21 mouse cellular contexts compared by ENCODE assay signal in genomic region chr11:7198481-7199256, GRCm38 (mm10). TPM values are rescaled to one million over a fixed set of nuclear protein-coding genes. Genes with fewer than 3 reads are reported as not detected.
DNase-seq lines count a peak whose midpoint lies in the region; ATAC-seq lines count a peak whose summit lies in the region.
"Had no signal": no experiment of that assay in that cellular context is flagged by ENCODE, and none has a peak within 500 bp of the region (broad histone marks: within the 10 kb centered on the region; RNA-seq: fewer than 3 reads in every experiment).

No protein-coding gene starts in this region.

- H3K9ac ChIP-seq in heart, embryonic 16.5 days (ENCODE audit: low read length), result no peak overlapping the region
- no peak overlapping the region for H3K9ac ChIP-seq in limb, embryonic 13.5 days
- 0 out of 2 replicates have a peak overlapping the region, but pooled peaks have one; percentile 16 for H3K9ac ChIP-seq in liver, embryonic 11.5 days (ENCODE audit: low read depth, low read length)
- H3K9ac ChIP-seq in liver, embryonic 12.5 days, result 0 out of 2 replicates have a peak overlapping the region, but pooled peaks have one; percentile 56
- H3K9ac ChIP-seq: embryonic facial prominence, embryonic 15.5 days; forebrain, postnatal 0 days had no signal

- H3K9me3 ChIP-seq in heart, embryonic 16.5 days (replicated peaks; ENCODE audit: control insufficient read depth, low read length), result no peaks in the 10 kb centered on the region; the same call in 1 of the 2 replicates
- no peaks in the 10 kb centered on the region for H3K9me3 ChIP-seq in limb, embryonic 13.5 days
- no peaks in the 10 kb centered on the region for H3K9me3 ChIP-seq in limb, embryonic 10.5 days (replicated peaks)
- peaks cover 4% of the 10 kb centered on the region; the same call in 1 of the 2 replicates for H3K9me3 ChIP-seq in liver, embryonic 11.5 days (ENCODE audit: control insufficient read depth, low read length)
- no peaks in the 10 kb centered on the region; the same call in 1 of the 2 replicates for H3K9me3 ChIP-seq in liver, embryonic 12.5 days (replicated peaks)

- no peaks in the 10 kb centered on the region for H3K27me3 ChIP-seq in heart, embryonic 16.5 days (ENCODE audit: control insufficient read depth, insufficient read depth, low read length)
- no peaks in the 10 kb centered on the region for H3K27me3 ChIP-seq in limb, embryonic 13.5 days
- H3K27me3 ChIP-seq in limb, embryonic 10.5 days (ENCODE audit: low read depth, poor library complexity, severe bottlenecking), result no peaks in the 10 kb centered on the region
- H3K27me3 ChIP-seq in liver, embryonic 11.5 days (replicated peaks; ENCODE audit: control insufficient read depth, insufficient read depth, low read length), result no peaks in the 10 kb centered on the region
- no peaks in the 10 kb centered on the region for H3K27me3 ChIP-seq in liver, embryonic 12.5 days (replicated peaks)
- H3K27me3 ChIP-seq: embryonic facial prominence, embryonic 15.5 days; megakaryocyte, embryonic 14.5 days had no signal

- H3K27ac ChIP-seq in heart, embryonic 16.5 days (ENCODE audit: low read length), result peak overlapping the region; percentile 32; the same call in 1 of the 2 replicates
- peak overlapping the region; percentile 52; the same call in 1 of the 2 replicates for H3K27ac ChIP-seq in limb, embryonic 13.5 days
- no peak overlapping the region for H3K27ac ChIP-seq in limb, embryonic 10.5 days
- H3K27ac ChIP-seq in liver, embryonic 11.5 days (ENCODE audit: low read depth, low read length), result peak overlapping the region; percentile 8; the same call in 1 of the 2 replicates
- no peak overlapping the region; the same call in 1 of the 2 replicates for H3K27ac ChIP-seq in liver, embryonic 12.5 days
- H3K27ac ChIP-seq: embryonic facial prominence, embryonic 15.5 days; gastrocnemius, adult 2 months had no signal

- H3K4me1 ChIP-seq in heart, embryonic 16.5 days (ENCODE audit: control insufficient read depth, insufficient read depth, low read length), result no peaks in the 10 kb centered on the region
- no peaks in the 10 kb centered on the region for H3K4me1 ChIP-seq in limb, embryonic 13.5 days
- H3K4me1 ChIP-seq in limb, embryonic 10.5 days, result 0 out of 2 replicates have a peak, but pooled peaks cover 8% of the 10 kb centered on the region
- no peaks in the 10 kb centered on the region for H3K4me1 ChIP-seq in liver, embryonic 11.5 days (replicated peaks; ENCODE audit: control insufficient read depth, insufficient read depth, low read length)
- H3K4me1 ChIP-seq in liver, embryonic 12.5 days, result no peaks in the 10 kb centered on the region
- H3K4me1 ChIP-seq: embryonic facial prominence, embryonic 15.5 days; megakaryocyte, embryonic 14.5 days had no signal

- peak; percentile 65; the same call in 1 of the 2 replicates for ATAC-seq in heart, embryonic 16.5 days (replicated peaks; ENCODE audit: extremely low read depth, insufficient read depth, low FRiP score)
- 0 out of 2 replicates have a peak, but pooled peaks have one; percentile 3 for ATAC-seq in limb, embryonic 13.5 days (ENCODE audit: low FRiP score, low read depth)
- no peak for ATAC-seq in liver, embryonic 11.5 days (replicated peaks; ENCODE audit: low FRiP score)
- ATAC-seq in liver, embryonic 12.5 days, result no peak
- ATAC-seq: CD4-positive, CD25-positive, alpha-beta regulatory T cell, adult 4 months; forebrain, postnatal 0 days had no signal

- H3K4me3 ChIP-seq in heart, embryonic 16.5 days (ENCODE audit: low read length), result no peak overlapping the region
- no peak overlapping the region for H3K4me3 ChIP-seq in limb, embryonic 13.5 days
- H3K4me3 ChIP-seq in limb, embryonic 10.5 days, result no peak overlapping the region
- H3K4me3 ChIP-seq in liver, embryonic 11.5 days (ENCODE audit: low read depth, low read length), result peak overlapping the region; percentile 42
- H3K4me3 ChIP-seq in liver, embryonic 12.5 days, result peak overlapping the region; percentile 40
- H3K4me3 ChIP-seq: embryonic facial prominence, embryonic 15.5 days; gastrocnemius, adult 2 months had no signal

- DNase-seq in heart, adult 18-20 months, result no peak
- no peak for DNase-seq in limb, embryonic 10.5 days (ENCODE audit: low spot score)
- DNase-seq in liver, embryonic 11.5 days (ENCODE audit: low spot score), result no peak
- DNase-seq in adrenal gland, postnatal 14 days, result no peak
- DNase-seq: adrenal gland, postnatal 10 days; cerebellum, adult 8-10 months; forebrain, postnatal 0 days; gastrocnemius, adult 2 months had no signal

- no peaks in the 10 kb centered on the region for H3K36me3 ChIP-seq in heart, embryonic 16.5 days (ENCODE audit: control insufficient read depth, insufficient read depth)
- no peaks in the 10 kb centered on the region for H3K36me3 ChIP-seq in limb, embryonic 13.5 days
- H3K36me3 ChIP-seq in limb, embryonic 10.5 days, result no peaks in the 10 kb centered on the region
- H3K36me3 ChIP-seq in liver, embryonic 11.5 days (ENCODE audit: control insufficient read depth, insufficient read depth, low read length), result no peaks in the 10 kb centered on the region
- H3K36me3 ChIP-seq in liver, embryonic 12.5 days, result no peaks in the 10 kb centered on the region
- H3K36me3 ChIP-seq: embryonic facial prominence, embryonic 15.5 days had no signal

- WGBS in heart, embryonic 16.5 days, result 64% methylated on average over 10 of the region's 10 CpGs
- WGBS in limb, embryonic 13.5 days, result 79% methylated on average over 10 of the region's 10 CpGs
- WGBS in limb, embryonic 10.5 days, result 84% methylated on average over 10 of the region's 10 CpGs
- 62% methylated on average over 10 of the region's 10 CpGs for WGBS in liver, embryonic 11.5 days
- 54% methylated on average over 10 of the region's 10 CpGs for WGBS in liver, embryonic 12.5 days (ENCODE audit: insufficient replicate concordance)

- H3K4me2 ChIP-seq in heart, embryonic 16.5 days (ENCODE audit: low read depth, low read length), result no peak overlapping the region
- no peak overlapping the region for H3K4me2 ChIP-seq in limb, embryonic 13.5 days (replicated peaks)
- peak overlapping the region; percentile 48 for H3K4me2 ChIP-seq in liver, embryonic 11.5 days
- H3K4me2 ChIP-seq in liver, embryonic 12.5 days, result peak overlapping the region; percentile 40
- H3K4me2 ChIP-seq: embryonic facial prominence, embryonic 15.5 days had no signal

RNA-seq across cellular contexts. Expression of gene Igfbp1, which starts 1.1 kb away (rescaled TPM):
- 0.19 and 0.45 TPM in 2 replicates for polyA plus RNA-seq in heart, embryonic 16.5 days (2015; fragmentation: Nextera tagmentation; extraction: Ambion mirVana)
- not detected for total RNA-seq in heart, adult 18-20 months (2021)
- polyA plus RNA-seq in limb, embryonic 13.5 days (2015; fragmentation: Nextera tagmentation; extraction: Ambion mirVana), result 2.3 and 3.6 TPM in 2 replicates
- polyA plus RNA-seq in limb, embryonic 10.5 days (2016; fragmentation: Nextera tagmentation; extraction: Ambion mirVana), result 0.21 TPM in 1 of 2 replicates, not detected in the other
- 48.2 and 49.9 TPM in 2 replicates for polyA plus RNA-seq in liver, embryonic 11.5 days (2014; fragmentation: Nextera tagmentation; extraction: Ambion mirVana)
- 39.5 and 41.4 TPM in 2 replicates for polyA plus RNA-seq in liver, embryonic 12.5 days (2016; fragmentation: Nextera tagmentation; extraction: Ambion mirVana)
- total RNA-seq in adrenal gland, postnatal 14 days (2021), result 3.5 and 20.9 TPM in 2 replicates
- total RNA-seq: forebrain, postnatal 0 days; gastrocnemius, adult 2 months; left cerebral cortex, adult 8-10 months; MEL; neutrophil, adult 5-6 weeks had no signal
- polyA plus RNA-seq: CD4-positive, CD25-positive, alpha-beta regulatory T cell, adult 4 months; forebrain, postnatal 0 days had no signal

RNA-seq across cellular contexts. Expression of gene Gm11985, which starts 10.3 kb away (rescaled TPM):
- polyA plus RNA-seq in heart, embryonic 16.5 days (2015; fragmentation: Nextera tagmentation; extraction: Ambion mirVana), result not detected in 2 replicates
- total RNA-seq in heart, adult 18-20 months (2021), result not detected
- 0.19 TPM in 1 of 2 replicates, not detected in the other for polyA plus RNA-seq in limb, embryonic 13.5 days (2015; fragmentation: Nextera tagmentation; extraction: Ambion mirVana)
- polyA plus RNA-seq in limb, embryonic 10.5 days (2016; fragmentation: Nextera tagmentation; extraction: Ambion mirVana), result not detected in 2 replicates
- polyA plus RNA-seq in liver, embryonic 11.5 days (2014; fragmentation: Nextera tagmentation; extraction: Ambion mirVana), result not detected in 2 replicates
- polyA plus RNA-seq in liver, embryonic 12.5 days (2016; fragmentation: Nextera tagmentation; extraction: Ambion mirVana), result not detected in 2 replicates
- not detected in 2 replicates for total RNA-seq in adrenal gland, postnatal 14 days (2021)
- total RNA-seq: adrenal gland, postnatal 10 days; forebrain, postnatal 0 days; gastrocnemius, adult 2 months; left cerebral cortex, adult 8-10 months; MEL; neutrophil, adult 5-6 weeks had no signal
- polyA plus RNA-seq: CD4-positive, CD25-positive, alpha-beta regulatory T cell, adult 4 months; cortical plate, adult 2 months; embryonic facial prominence, embryonic 15.5 days; forebrain, postnatal 0 days; hindbrain, embryonic 11.5 days; small intestine, adult 2 months; thymus, postnatal 0 days had no signal

RNA-seq across cellular contexts. Expression of gene Igfbp3, which starts 15.1 kb away (rescaled TPM):
- polyA plus RNA-seq in heart, embryonic 16.5 days (2015; fragmentation: Nextera tagmentation; extraction: Ambion mirVana), result 36.3 and 41.1 TPM in 2 replicates
- total RNA-seq in heart, adult 18-20 months (2021), result 10 to 100 TPM; 25.5 to 40.3 TPM
- polyA plus RNA-seq in limb, embryonic 13.5 days (2015; fragmentation: Nextera tagmentation; extraction: Ambion mirVana), result 152 and 164 TPM in 2 replicates
- polyA plus RNA-seq in limb, embryonic 10.5 days (2016; fragmentation: Nextera tagmentation; extraction: Ambion mirVana), result 37.3 and 51.1 TPM in 2 replicates
- polyA plus RNA-seq in liver, embryonic 11.5 days (2014; fragmentation: Nextera tagmentation; extraction: Ambion mirVana), result 42.1 and 45.2 TPM in 2 replicates
- polyA plus RNA-seq in liver, embryonic 12.5 days (2016; fragmentation: Nextera tagmentation; extraction: Ambion mirVana), result 42.6 and 43.2 TPM in 2 replicates
- 65.5 and 97.6 TPM in 2 replicates for total RNA-seq in adrenal gland, postnatal 14 days (2021)
- total RNA-seq: MEL; neutrophil, adult 5-6 weeks had no signal
- polyA plus RNA-seq: CD4-positive, CD25-positive, alpha-beta regulatory T cell, adult 4 months had no signal

Comparison
In these comparisons a context has a peak if more than half of its experiments do, and no peak if none do; other contexts are left out.
1. H3K27ac ChIP-seq: peak in heart, embryonic 16.5 days (single experiment), limb, embryonic 13.5 days (single experiment) and liver, embryonic 11.5 days (single experiment); none in limb, embryonic 10.5 days (single experiment) and liver, embryonic 12.5 days (single experiment).
2. ATAC-seq: peak in heart, embryonic 16.5 days (single experiment) and limb, embryonic 13.5 days (single experiment); none in liver, embryonic 11.5 days (single experiment) and liver, embryonic 12.5 days (single experiment).
3. H3K4me2 ChIP-seq: peak in liver, embryonic 11.5 days (single experiment) and liver, embryonic 12.5 days (single experiment); none in heart, embryonic 16.5 days (single experiment) and limb, embryonic 13.5 days (single experiment).
4. H3K4me3 ChIP-seq: peak in liver, embryonic 11.5 days (single experiment) and liver, embryonic 12.5 days (single experiment); none in heart, embryonic 16.5 days (single experiment), limb, embryonic 13.5 days (single experiment) and limb, embryonic 10.5 days (single experiment).
5. H3K9ac ChIP-seq: peak in liver, embryonic 11.5 days (single experiment) and liver, embryonic 12.5 days (single experiment); none in heart, embryonic 16.5 days (single experiment) and limb, embryonic 13.5 days (single experiment).